Mouse (Mus musculus): ENCODE results near the gene Gm1993. TPM values are rescaled to one million over a fixed set of nuclear protein-coding genes. Genes with fewer than 3 reads are reported as not detected.

Gm1993 gene
- not detected for polyA plus RNA-seq (2017; shearing (Covaris generic))

DNA sequence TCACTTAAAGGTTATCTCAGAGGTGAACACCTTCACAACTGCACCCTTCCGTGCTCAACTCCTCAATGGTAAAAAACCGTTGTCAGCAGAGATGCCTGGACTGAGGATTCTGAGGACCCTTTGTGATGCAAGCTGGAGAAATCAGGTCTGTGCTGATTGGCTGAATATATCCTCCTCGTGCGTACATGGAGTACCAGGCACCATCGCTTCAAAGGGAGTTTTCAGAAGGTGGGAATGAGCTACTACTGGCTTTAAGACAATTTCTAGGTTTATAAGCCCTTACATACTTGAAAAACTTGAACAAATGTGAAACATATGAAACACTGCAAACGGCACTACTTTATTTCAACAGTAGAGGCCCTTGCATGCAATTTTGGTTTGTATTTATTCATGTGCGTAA is at the start of gene Gm1993:
Gm1993 (minus strand) TSS at position 101 of the 400 bp plus-strand sequence.

Measured in CD4-positive, CD25-positive, alpha-beta regulatory T cell (primary cell).